Mouse (Mus musculus) urinary bladder, postnatal 36 days (tissue): ENCODE data around the gene Hs3st1.

Source experiments
- DNase-seq, 2 experiments: peaks; one replicate each; pipeline ENCODE4 v3.0.0; 2022; ENCODE audit warnings: low spot score in 2 of 2, mixed read lengths in 1 of 2

Hs3st1 gene

DNA sequence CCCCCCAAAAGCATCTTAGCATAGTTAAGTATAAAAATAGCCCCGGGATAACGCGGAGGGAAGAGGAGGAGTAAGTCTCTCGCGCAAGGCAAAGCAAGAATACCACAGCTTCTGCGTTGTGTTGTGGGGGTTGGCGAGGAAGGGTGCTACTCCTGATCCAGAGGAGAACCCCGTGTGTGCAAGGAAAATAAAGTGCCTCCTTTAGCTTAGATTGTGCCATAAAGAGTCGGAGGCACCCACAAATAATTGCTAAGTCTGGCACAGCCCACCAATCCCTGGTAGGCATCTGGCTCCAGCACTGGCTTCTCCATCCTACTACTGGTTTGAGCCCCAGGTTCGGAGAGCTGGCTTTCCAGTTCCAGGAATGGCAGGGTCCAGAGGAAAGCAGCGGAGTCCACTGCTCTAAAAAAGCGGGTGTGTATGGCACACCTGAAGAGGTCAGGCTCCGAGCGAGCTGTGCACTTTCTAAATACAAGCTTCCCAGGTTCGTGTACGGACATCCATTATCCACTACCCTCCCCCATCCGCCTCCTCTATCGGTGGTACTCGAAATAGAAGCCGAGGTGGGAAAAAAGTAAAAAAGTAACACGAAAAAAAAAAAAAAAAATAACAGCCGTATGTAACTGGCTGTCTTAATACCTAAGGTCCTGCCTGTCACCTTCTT lies 111.9 kb downstream of the Hs3st1 start:
- DNase-seq, result no peak

DNA sequence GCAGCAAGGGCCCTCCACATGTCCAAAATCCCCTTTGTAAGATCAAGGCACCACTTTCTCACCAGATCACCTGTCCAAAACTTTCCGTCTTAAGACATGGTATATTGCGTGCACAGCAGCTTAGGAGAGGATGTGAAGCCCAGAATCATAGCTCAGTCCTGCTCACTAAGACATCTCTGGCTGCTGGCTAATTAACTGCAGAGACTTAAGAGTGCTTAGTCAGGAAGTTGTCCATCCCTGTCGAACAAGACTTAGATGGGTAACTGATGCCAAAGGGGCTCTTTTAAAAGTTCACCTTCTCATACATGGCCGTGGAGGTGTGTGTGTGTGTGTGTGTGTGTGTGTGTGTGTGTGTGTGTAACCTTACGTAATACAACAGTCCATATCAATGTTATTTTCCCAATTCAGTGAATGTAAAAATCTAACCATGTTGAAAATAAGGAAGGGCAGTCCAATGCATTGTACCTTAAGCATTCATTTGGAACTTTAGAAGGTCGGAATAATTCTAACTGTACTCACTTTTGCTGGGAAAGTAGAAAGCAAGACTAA lies 113.0 kb downstream of the Hs3st1 start:
- no peak for DNase-seq

DNA sequence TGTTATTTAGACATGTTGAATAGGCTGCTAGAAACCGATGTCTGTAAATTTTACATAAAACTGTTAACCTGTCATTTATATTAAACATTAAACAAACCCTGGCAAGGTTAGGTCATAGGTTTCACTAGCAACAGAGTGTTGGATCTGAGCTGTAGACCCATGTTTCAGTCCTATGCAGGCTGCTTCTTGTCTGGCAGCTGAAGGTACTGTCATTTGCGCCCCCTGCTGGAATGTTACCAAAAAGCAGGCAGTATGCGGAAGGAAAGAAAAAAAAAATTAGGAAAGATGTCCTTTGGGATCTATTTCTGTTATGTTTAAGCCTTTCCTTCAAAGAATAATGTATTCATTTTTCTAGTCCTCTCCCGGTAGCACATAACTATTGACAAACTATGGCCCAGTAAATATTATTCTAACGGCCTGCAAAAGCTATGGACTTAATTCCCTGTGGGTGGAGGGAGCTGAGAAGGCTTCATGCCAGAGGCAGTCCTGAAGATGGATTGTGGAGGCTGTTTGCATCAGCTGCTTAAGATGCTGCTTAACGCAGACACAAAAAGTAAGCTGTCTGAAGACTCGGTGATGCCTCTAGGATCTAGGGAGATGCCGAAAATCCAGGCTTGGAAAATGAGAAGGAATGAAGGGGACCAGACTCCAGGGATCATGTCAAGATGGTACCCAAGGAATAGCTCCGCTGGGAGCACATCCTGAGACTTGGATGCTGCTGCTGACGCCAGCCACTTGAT lies 115.7 kb downstream of the Hs3st1 start:
- DNase-seq, result peak; percentile 61 to 67

DNA sequence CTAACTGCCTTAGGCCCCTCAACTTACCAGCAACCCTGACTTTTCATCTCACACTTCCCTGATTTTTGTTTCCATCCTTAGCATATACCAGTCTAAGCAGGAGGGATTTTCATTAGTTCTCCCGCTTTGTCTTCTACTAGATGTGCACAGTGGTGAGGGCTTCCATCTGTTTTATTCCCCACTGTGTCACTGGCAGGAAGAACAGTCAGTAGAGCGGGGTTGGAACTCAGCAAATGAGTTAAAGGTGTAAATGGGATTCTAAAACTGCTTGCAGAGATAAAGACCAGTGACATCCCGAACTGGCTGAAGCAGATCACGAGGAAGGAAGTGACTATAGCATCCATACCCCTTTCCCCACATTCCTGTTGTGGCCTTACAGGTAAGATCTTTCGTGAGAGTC lies 116.3 kb downstream of the Hs3st1 start:
- no peak for DNase-seq

DNA sequence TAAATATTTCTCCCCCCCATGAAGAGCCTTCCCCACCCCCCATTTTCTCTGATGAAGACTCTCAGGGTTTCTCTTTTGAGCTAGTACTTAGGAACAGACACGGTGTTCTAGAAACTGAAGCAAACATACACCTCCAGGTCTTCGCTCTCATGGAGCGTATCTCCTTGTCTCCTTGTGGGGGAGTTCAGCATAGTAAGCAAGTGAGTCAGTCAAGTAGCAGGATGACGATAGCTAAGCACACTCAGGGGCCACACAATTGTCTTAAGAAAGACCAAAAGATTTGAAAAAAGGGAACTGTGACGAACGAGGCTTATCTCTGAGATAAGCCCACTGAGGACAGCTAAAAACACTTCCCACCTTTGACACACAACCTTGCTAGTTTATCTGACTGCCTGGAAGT lies 117.4 kb downstream of the Hs3st1 start:
- no peak for DNase-seq

DNA sequence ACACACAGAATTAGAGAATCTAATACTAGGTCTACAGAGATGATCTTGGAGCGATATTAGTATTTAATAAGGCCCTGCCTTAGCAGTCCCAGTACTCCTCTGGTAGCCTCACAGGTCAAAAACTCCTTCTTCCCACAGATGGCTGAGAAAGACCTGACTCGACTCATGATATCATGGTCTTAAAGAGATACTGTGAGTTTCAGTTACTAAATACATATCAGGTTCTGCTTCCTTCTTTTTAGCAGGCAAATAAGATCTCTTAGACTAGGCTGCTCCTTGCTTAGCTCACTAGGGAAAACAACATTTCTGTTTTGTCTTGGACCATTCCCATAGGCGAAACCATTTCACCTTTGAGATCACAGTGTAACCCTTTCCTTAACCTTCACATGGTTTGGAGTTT lies 119.2 kb downstream of the Hs3st1 start:
- no peak for DNase-seq

DNA sequence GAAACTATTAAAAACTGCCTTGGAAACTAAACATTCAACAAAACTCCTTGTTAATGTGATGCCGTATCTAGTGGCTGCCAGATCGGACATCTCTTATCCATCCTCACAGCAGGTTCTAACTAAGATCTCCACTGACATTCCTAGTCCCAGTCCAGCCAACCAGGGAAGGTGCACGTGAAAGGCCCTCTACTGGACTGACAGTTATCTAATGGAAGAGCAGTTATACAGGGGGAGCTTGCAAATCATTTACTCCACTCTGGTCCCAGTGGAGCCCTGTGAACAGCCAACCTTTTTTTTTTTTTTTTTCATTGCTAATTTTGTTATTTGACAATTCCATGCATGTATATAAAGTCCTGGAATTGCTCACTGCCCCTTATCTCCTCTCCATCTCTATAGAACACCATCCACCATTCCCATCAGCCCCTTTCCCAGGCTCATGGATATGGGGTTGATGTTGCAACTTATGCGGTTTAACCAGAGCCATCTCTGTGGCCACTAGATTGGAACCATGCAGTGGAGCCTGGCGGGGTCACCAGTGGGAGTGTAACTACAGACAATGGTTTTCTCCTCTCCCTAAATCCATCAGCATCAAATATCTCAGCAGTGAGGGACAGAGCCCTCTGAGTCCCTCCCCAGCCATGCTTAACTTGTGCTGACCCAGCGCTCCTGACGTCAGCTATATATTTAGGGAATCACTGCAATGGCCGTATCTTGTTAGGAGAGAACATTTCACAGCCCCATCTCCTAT lies 120.8 kb downstream of the Hs3st1 start:
- DNase-seq, result no peak

DNA sequence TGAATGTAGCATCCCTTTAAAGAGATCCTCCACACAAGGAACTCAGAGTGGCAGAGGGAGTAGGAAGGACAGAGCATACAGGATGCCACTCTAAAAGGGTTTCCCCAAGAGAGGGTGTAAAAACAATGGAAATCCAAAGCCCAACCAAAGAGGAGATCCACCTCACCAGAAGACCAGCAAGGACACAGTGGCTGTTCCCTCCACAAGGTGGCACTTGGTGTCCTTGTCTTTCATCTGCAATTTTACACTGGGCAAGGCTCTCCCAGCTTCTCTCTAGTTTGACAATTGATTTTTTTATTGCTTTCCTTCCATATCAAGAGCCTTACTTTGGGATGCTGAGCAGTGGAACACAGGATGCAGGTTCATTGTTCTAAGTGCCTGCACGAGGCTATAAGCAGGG lies 122.1 kb downstream of the Hs3st1 start:
- DNase-seq, result no peak

DNA sequence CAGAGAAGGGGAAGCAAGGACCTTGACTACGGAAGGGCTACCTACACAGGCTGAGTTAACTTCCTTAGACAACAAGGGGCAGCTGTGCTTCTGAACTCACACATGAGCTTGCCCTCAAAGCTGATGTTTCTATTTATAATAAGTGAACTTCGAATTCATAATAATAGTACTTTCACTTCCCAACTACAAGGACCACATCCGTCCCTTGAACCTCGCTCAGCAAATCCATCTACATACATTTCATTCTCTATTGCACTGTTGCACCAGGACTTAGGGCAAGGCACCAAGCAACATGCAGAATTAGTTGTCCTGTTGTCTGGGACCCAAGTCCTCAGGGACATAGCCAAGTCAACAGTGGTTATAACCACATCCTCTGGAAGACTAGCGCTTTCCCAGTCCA lies 124.4 kb downstream of the Hs3st1 start:
- DNase-seq, result no peak

DNA sequence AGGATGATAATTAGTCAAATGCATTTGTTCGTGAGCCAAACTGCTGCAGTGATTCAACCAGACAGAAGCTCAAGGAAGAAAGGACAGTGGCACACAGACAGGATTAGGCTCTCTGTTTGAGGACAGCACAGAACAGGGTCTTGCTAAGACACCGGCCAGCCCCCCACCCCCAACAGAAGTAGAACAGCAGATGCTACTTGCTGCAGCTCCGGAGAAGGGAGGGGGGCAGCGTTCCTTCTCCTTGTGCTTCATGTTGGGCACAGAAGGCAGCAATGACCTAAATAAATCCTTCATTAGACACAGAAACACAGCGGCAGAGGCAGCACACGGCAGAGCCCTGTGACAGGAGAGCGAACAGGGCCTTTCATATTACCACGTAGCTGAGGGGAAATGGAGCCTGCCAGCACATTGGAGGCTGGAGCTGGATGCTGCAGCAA lies 130.2 kb downstream of the Hs3st1 start:
- DNase-seq, result no peak

DNA sequence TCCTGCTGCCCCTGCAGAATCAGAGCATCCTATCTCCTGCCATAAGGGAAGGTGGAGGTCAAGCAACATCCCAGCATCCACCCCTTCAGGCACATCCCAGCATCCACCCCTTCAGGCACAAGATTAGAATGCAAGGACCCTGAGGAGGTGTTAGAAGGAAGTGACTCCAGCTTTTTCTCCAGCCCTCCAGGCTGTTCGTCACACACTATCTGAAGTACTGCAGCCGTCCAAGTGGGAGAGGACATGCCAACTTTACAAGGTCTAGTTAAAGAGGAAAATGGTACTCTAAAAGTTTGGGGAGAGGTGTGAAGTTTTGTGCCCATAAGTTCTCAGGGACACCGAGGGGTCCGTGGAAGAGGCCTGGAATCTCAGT lies 131.1 kb downstream of the Hs3st1 start:
- DNase-seq, result no peak

DNA sequence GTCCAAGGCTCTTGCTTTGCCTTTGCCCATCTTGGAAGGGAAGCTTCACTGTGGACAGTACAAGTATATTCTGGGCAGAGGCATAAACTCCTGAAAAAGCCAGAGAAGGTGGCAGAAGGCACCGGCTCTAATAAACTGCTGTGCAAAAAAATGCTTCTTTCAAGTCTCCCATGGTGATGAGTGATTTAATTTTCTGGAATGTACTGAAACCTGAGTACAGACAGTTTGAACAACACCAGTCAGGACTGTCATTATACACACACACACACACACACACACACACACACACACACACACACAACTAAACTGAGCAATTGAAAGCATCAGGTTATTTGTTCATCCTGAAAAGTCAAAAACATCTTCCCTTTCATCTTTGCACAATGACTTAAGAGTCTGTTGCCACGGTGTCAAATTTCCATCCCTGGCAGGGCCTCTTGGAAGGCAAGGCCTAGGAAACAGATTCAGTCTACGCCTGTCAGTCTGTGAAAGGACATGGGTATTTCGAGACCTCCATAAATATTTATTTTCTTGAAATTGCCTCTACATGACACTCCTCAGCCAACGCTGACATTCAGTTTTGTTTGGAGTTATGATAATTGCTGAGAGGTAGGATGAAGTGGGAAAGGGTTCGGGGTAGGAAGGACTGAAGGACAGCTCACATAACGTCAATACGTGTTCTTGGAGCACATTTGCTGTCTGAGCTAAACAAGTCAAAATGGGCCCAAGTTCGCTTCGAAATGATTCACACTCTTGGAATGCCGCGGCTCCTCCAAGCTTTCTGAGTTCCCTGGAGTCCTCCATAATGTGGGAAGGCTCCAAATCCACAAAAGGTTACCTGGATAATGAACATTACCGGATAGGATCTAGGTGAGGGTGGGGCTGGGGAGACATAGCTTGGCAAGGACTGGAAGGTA lies 131.7 kb downstream of the Hs3st1 start:
- DNase-seq, result no peak

DNA sequence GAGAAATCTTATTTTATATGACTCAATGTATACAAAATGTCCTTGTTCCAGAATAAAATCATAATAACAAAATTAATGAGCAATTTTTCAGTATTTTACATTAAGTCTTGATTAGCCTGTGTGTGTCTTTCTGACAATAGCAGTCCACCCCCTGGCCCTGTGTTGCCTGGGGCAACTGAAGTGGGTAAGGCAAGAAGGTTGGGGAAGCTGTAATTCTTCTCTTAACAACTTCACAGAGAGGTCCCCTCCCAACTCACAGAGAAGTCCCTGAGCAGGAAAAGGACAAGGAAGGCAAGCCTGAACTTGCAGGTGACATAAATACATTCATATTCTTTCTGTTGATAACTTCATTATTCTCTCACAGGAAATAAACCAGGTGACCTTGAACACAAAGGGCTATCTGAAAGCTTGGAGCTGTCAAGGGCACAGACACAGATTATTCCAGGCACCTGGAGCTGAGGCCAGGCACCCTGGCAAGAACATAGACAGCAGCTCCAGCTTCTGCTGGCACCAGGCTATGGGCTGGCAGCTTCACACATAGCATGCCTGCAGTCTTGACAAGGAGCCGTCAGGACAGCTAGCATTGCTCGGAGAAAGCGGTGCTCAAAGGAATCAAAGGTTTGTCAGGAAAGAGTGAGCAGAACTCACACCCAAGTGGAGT lies 134.9 kb downstream of the Hs3st1 start:
- DNase-seq, result no peak

DNA sequence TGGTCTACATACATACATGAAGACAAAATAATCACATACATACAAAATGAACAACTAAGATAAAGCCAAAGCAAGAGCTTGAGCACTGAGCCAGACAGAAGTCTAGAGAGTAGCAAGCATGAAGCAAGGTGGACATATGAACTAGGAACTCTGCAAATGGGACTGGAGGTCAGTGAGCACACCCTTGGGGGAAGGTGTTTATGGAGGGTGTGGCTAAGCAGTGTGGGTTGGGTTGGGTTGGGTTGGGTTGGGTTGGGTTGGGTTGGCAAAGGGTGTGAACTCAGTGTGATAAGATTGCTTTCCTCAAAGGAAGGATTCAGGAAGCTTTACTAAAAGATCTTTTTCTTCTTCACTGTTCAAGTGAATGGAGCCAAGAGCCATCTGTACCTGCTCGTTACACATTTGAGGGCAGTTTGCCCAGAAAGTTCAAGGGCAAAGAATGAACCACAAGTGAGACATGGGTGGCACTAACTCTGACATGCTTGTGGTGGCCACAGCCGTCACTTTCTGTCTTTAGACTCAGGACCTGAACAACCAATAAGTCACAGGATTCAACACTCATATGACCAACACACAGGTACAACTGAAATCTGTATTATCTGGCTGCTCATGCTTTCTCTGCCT lies 137.8 kb downstream of the Hs3st1 start:
- no peak for DNase-seq

DNA sequence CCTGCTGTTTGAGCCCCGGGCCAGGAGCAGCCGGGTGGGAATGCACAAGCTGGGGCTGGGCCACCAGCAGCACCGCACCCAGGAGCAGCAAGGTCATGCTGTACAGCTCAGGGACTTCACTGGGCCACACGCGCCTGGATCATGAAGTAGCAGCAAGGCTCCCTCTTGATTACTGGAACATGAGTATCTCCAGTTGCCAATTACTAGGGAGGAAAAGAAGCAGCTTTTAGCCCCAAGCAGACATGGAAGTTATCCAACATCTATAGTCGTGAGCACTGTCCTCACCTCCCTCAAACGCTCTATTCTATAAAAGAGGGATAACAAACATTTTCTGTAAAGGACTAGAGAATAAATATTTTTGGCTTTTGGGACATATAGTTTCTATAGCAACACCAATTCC lies 140.1 kb downstream of the Hs3st1 start:
- no peak for DNase-seq

DNA sequence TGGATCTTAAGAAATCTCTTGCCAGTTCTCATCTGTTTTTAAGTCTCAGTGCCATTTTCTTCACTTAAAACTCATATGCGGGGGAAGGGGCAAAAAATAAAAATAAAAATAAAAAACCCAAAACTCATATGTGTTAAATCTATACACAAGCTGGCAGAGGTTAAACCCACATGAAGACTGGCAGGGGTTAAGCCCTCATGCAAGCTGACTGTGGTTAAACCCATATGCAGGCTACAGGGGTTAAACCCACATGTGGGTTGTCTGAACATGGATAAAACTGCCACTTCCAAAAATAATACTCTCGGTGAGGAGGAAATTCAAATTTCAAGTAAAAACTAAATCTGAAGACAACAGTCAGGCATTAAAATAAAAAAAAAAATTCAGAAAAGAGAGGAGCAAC lies 141.7 kb downstream of the Hs3st1 start:
- DNase-seq, result no peak

DNA sequence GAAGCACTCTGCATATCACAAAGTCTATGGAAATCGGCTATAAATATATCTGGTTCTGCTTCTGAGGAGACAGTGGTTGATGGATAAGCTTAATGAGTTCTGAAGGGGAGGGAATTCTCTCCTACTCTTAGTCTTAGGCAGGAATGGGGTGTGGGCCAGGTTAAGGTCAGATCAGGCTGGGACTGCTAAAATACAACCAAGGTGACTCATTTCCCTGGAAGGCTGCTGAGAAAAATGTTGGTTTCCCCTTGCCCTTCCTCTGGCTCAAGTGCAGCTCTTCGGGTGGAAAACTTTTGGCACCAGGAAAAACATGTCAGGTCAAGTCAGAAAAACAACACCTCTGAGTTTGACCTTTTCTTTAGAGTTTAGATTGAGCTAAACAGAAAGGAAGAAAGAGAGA lies 143.0 kb downstream of the Hs3st1 start:
- DNase-seq, result no peak

DNA sequence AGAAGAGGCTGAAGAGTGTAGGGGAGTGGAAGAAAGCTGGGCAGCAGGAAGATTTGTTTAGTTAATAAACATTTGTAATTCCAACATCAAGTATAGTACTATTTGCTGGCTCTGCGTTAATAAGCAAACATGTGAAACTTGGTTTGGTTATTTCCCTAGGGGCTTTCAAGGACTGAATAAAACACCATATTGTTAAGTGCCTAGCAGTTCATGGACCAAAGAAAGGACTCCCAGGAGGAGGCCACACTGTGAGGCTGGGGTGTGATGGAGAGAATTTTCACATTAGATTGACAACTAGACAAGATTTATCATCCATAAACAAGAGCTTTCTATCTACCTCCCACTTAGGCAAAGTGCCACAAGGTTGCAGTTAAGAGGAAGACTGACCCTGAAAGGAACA lies 147.0 kb downstream of the Hs3st1 start:
- no peak for DNase-seq

DNA sequence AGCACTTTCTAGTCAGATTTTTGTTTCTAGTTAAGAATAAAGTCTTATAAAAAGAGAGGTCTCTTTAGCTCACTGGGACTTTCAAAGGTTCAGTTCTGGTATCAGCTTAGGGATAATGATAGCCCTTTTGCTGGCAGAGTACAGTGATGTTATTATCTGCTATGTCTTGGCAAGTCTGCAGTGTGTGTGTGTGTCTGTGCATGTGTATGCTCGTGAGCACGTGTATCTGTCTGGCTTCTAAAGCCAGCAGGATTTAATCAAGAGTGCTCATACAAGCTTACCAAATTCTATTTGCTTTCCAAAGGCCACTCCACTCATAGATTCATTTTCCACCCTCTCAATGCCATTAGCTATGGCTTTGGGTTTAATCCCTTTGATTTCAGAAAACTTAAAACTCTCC lies 160.5 kb downstream of the Hs3st1 start:
- no peak for DNase-seq
